Mouse (Mus musculus): ENCODE data around the gene BC051142.
"Not testable (repeated sequence)": the region's sequence is repeated elsewhere in the genome, so short reads cannot be mapped to it uniquely, and the experiment has no call there.

- not testable (repeated sequence) for TF ChIP-seq CTCF, POLR2A (IDR thresholded peaks at IDR 0.05; ENCODE audit: insufficient read depth, low read depth, low read length)
These were observed 67.3 kb downstream of the BC051142 start for GRCm38 (mm10) chr17:34465906-34466305.

All from olfactory bulb, adult 2 months (tissue).